Mouse (Mus musculus) left cerebral cortex, adult 8-10 months (tissue): ENCODE measurements around the gene Mis18a. TPM values are rescaled to one million over a fixed set of nuclear protein-coding genes. Genes with fewer than 3 reads are reported as not detected.

Experiments
- total RNA-seq, 4 experiments: library from RNA; stranded (reverse); gene quantifications; 2 replicates each; pipeline ENCODE4 v1.2.4; 2022

The Mis18a gene
- total RNA-seq, 4 experiments from 2014 or later = 4.4 to 10.2 (median 6.4) TPM

Other genes starting within 250 kb of the Mis18a start
- under 1 TPM in 3 of 4 experiments, not detected in 1; 0.34 to 0.53 (median 0.38) TPM for gene Mrap, start 10.8 kb upstream of the Mis18a start, total RNA-seq
- 10 to 100 TPM; 15.5 to 18.9 (median 16.8) TPM for gene Urb1, start 83.0 kb upstream of the Mis18a start, total RNA-seq
- gene Eva1c, start 99.3 kb upstream of the Mis18a start, total RNA-seq = 1 to 10 TPM; 3.3 to 4.4 (median 3.8) TPM
- gene Cfap298, start 207.7 kb upstream of the Mis18a start, total RNA-seq = 10 to 100 TPM; 45.4 to 50.4 (median 47.0) TPM